Mouse (Mus musculus): ENCODE measurements around the gene Gm5168.
"Not testable (repeated sequence)": the region's sequence is repeated elsewhere in the genome, so short reads cannot be mapped to it uniquely, and the experiment has no call there.

The Gm5168 gene

DNA sequence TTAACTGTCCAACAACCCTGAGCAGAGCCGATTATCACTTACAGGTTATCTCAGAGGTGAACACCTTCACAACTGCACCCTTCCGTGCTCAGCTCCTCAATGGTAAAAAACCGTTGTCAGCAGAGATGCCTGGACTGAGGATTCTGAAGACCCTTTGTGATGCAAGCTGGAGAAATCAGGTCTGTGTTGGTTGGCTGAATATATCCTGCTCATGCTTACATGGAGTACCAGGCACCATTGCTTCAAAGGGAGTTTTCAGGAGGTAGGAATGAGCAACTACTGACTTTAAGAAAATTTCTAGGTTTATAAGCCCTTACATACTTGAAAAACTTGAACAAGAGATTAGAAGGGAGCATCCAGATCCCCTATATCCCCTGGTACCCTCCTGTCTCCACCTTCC lies at the start of gene Gm5168:
Gene Gm5168, minus strand, starts transcription at position 101 of the 400 bp plus-strand sequence.
- not testable (repeated sequence) for DNase-seq
